Mouse (Mus musculus) liver, embryonic 12.5 days (tissue): Measurements from ENCODE around the gene Ercc1. TPM values are rescaled to one million over a fixed set of nuclear protein-coding genes. Genes with fewer than 3 reads are reported as not detected.

Experiments used
- ATAC-seq: fragments of 200-750 bp; cut with Nextera tagmentation; 2 replicates; pipeline ENCODE4 v1.8.0; 2017; ENCODE audit warnings: moderate number of reproducible peaks, mild to moderate bottlenecking, moderate library complexity
- H3K27ac ChIP-seq: fragments of 300-500 bp; sonication (generic); 2 replicates; pipeline ENCODE4 v1.5.1; 2016; ENCODE audit warnings: mild to moderate bottlenecking
- H3K27me3 ChIP-seq: fragments of 300-500 bp; sonication (generic); replicated peaks from 2 replicates; pipeline ENCODE4 v1.6.1; 2016; ENCODE audit warnings: mild to moderate bottlenecking, moderate library complexity
- H3K36me3 ChIP-seq: fragments of 300-500 bp; sonication (generic); 2 replicates; pipeline ENCODE4 v1.6.1; 2016; ENCODE audit warnings: mild to moderate bottlenecking, moderate library complexity
- H3K4me1 ChIP-seq: fragments of 300-500 bp; sonication (generic); 2 replicates; pipeline ENCODE4 v1.6.1; 2016
- H3K4me2 ChIP-seq: fragments of 300-500 bp; sonication (generic); 2 replicates; pipeline ENCODE4 v1.6.1; 2016; ENCODE audit warnings: mild to moderate bottlenecking, moderate library complexity
- H3K4me3 ChIP-seq: fragments of 300-500 bp; sonication (generic); 2 replicates; pipeline ENCODE4 v1.5.1; 2016; ENCODE audit warnings: mild to moderate bottlenecking, moderate library complexity
- H3K9ac ChIP-seq: fragments of 300-500 bp; sonication (generic); 2 replicates; pipeline ENCODE4 v1.6.1; 2016; ENCODE audit warnings: mild to moderate bottlenecking, moderate library complexity
- H3K9me3 ChIP-seq: fragments of 300-500 bp; sonication (generic); replicated peaks from 2 replicates; pipeline ENCODE4 v1.6.1; 2016; ENCODE audit warnings: mild to moderate bottlenecking, moderate library complexity
- WGBS: fragments of 180-500 bp; shearing (Covaris S2); methylation state at CpG from one replicate; pipeline ENCODE4 v1.1.7; 2016; ENCODE audit not compliant: insufficient replicate concordance; 5-methylcytosine and 5-hydroxymethylcytosine counted together
- polyA plus RNA-seq: library from polyadenylated mRNA; unstranded; fragments of >200 nt; fragmentation: Nextera tagmentation; extraction: Ambion mirVana; gene quantifications from 2 replicates; pipeline ENCODE4 v1.2.1, GENCODE M21; 2016

The Ercc1 gene
- polyA plus RNA-seq: 25.8 and 31.5 TPM in 2 replicates

- Histone ChIP-seq H3K9me3 (no peaks in the 10 kb centered on the region), H3K36me3 (peaks cover 11% of the 10 kb centered on the region), H3K27ac (peak within 1 kb of the TSS; percentile 45; the same call in 1 of the 2 replicates), H3K4me3 (peak within 1 kb of the TSS; percentile 67), H3K4me2 (peak within 1 kb of the TSS; percentile 85), H3K9ac (peak within 1 kb of the TSS; percentile 69), H3K27me3 (peaks cover 52% of the 10 kb centered on the region), H3K4me1 (peaks cover 43% of the 10 kb centered on the region)
- no peak for ATAC-seq
- 16% methylated on average over 12 of the region's 12 CpGs for WGBS
These were observed at the start of gene Ercc1 for GRCm38 (mm10) chr7:19344237-19344847. Ercc1 (plus strand) TSS chr7:19344778.

GRCm38 (mm10) chr7:19295503-19296185 is 48.9 kb upstream of the Ercc1 start:
- peak overlapping the region; percentile 62 for H3K9ac ChIP-seq
- H3K4me2 ChIP-seq: peak overlapping the region; percentile 71
- H3K36me3 ChIP-seq: no peaks in the 10 kb centered on the region
- H3K4me1 ChIP-seq: peaks cover 44% of the 10 kb centered on the region
- 11% methylated on average over 22 of the region's 22 CpGs for WGBS
- H3K27ac ChIP-seq: no peak overlapping the region
- no peaks in the 10 kb centered on the region for H3K27me3 ChIP-seq
- peak overlapping the region; percentile 51 for H3K4me3 ChIP-seq
- H3K9me3 ChIP-seq: no peaks in the 10 kb centered on the region; the same call in 1 of the 2 replicates
- peak; percentile 35 for ATAC-seq

GRCm38 (mm10) chr7:19297034-19297433 is 47.5 kb upstream of the Ercc1 start:
- no peak for ATAC-seq
- Histone ChIP-seq H3K4me3 (no peak overlapping the region), H3K4me2 (no peak overlapping the region), H3K4me1 (peaks cover 38% of the 10 kb centered on the region), H3K27me3 (peaks cover 9% of the 10 kb centered on the region), H3K9me3 (no peaks in the 10 kb centered on the region; the same call in 1 of the 2 replicates), H3K9ac (no peak overlapping the region), H3K36me3 (no peaks in the 10 kb centered on the region), H3K27ac (no peak overlapping the region)
- 74% methylated on average over 6 of the region's 6 CpGs for WGBS

- no peak for ATAC-seq
- Histone ChIP-seq H3K27me3 (peaks cover 17% of the 10 kb centered on the region), H3K4me2 (no peak overlapping the region), H3K4me3 (no peak overlapping the region), H3K9ac (no peak overlapping the region), H3K36me3 (no peaks in the 10 kb centered on the region), H3K27ac (no peak overlapping the region), H3K4me1 (peaks cover 31% of the 10 kb centered on the region), H3K9me3 (no peaks in the 10 kb centered on the region; the same call in 1 of the 2 replicates)
- 78% methylated on average over 5 of the region's 5 CpGs for WGBS
These were observed 46.8 kb upstream of the Ercc1 start for GRCm38 (mm10) chr7:19297794-19298193.

- Histone ChIP-seq H3K9ac (no peak overlapping the region), H3K4me1 (peaks cover 23% of the 10 kb centered on the region), H3K27ac (no peak overlapping the region), H3K4me2 (no peak overlapping the region), H3K9me3 (no peaks in the 10 kb centered on the region; the same call in 1 of the 2 replicates), H3K4me3 (no peak overlapping the region), H3K27me3 (peaks cover 31% of the 10 kb centered on the region), H3K36me3 (no peaks in the 10 kb centered on the region)
- WGBS: 16% methylated on average over 3 of the region's 3 CpGs
- ATAC-seq: no peak
These were observed 45.4 kb upstream of the Ercc1 start for GRCm38 (mm10) chr7:19299194-19299593.

GRCm38 (mm10) chr7:19300501-19301421 is 43.8 kb upstream of the Ercc1 start:
- H3K4me3 ChIP-seq: peak overlapping the region; percentile 57
- no peak overlapping the region for H3K27ac ChIP-seq
- no peaks in the 10 kb centered on the region for H3K36me3 ChIP-seq
- H3K4me2 ChIP-seq: peak overlapping the region; percentile 51
- H3K9me3 ChIP-seq: no peaks in the 10 kb centered on the region; the same call in 1 of the 2 replicates
- ATAC-seq: peak; percentile 81
- peaks cover 46% of the 10 kb centered on the region for H3K27me3 ChIP-seq
- under 1% methylated on average over 29 of the region's 29 CpGs for WGBS
- peaks cover 25% of the 10 kb centered on the region for H3K4me1 ChIP-seq
- peak overlapping the region; percentile 45; the same call in 1 of the 2 replicates for H3K9ac ChIP-seq

- H3K4me2 ChIP-seq: peak overlapping the region; percentile 51
- WGBS: 12% methylated on average over 16 of the region's 16 CpGs
- H3K4me1 ChIP-seq: peaks cover 25% of the 10 kb centered on the region
- H3K9me3 ChIP-seq: no peaks in the 10 kb centered on the region; the same call in 1 of the 2 replicates
- H3K27ac ChIP-seq: no peak overlapping the region
- no peaks in the 10 kb centered on the region for H3K36me3 ChIP-seq
- peaks cover 55% of the 10 kb centered on the region for H3K27me3 ChIP-seq
- peak overlapping the region; percentile 57 for H3K4me3 ChIP-seq
- no peak overlapping the region for H3K9ac ChIP-seq
- ATAC-seq: no peak
These were observed 42.9 kb upstream of the Ercc1 start for GRCm38 (mm10) chr7:19301461-19302263.

- H3K9me3 ChIP-seq: no peaks in the 10 kb centered on the region
- no peak overlapping the region for H3K27ac ChIP-seq
- H3K4me2 ChIP-seq: no peak overlapping the region
- WGBS: 40% methylated on average over 13 of the region's 13 CpGs
- H3K4me1 ChIP-seq: peaks cover 25% of the 10 kb centered on the region
- no peak overlapping the region for H3K9ac ChIP-seq
- no peak overlapping the region for H3K4me3 ChIP-seq
- no peak for ATAC-seq
- no peaks in the 10 kb centered on the region for H3K36me3 ChIP-seq
- peaks cover 63% of the 10 kb centered on the region for H3K27me3 ChIP-seq
These were observed 42.1 kb upstream of the Ercc1 start for GRCm38 (mm10) chr7:19302264-19303045.

GRCm38 (mm10) chr7:19303046-19303305 is 41.6 kb upstream of the Ercc1 start:
- H3K27me3 ChIP-seq: peaks cover 68% of the 10 kb centered on the region

GRCm38 (mm10) chr7:19303770-19304169 is 40.8 kb upstream of the Ercc1 start:
- no peak overlapping the region for H3K9ac ChIP-seq
- H3K4me3 ChIP-seq: no peak overlapping the region

More at GRCm38 (mm10) chr7:19303046-19303305, 41.6 kb upstream of the Ercc1 start:
- H3K4me1 ChIP-seq: peaks cover 30% of the 10 kb centered on the region
- no peaks in the 10 kb centered on the region for H3K36me3 ChIP-seq
- 81% methylated on average over 12 of the region's 12 CpGs for WGBS
- no peak overlapping the region for H3K9ac ChIP-seq
- no peak for ATAC-seq
- no peak overlapping the region for H3K4me2 ChIP-seq
- H3K9me3 ChIP-seq: no peaks in the 10 kb centered on the region
- no peak overlapping the region for H3K27ac ChIP-seq
- H3K4me3 ChIP-seq: no peak overlapping the region

More at GRCm38 (mm10) chr7:19303770-19304169, 40.8 kb upstream of the Ercc1 start:
- Histone ChIP-seq H3K36me3 (no peaks in the 10 kb centered on the region), H3K27me3 (peaks cover 68% of the 10 kb centered on the region), H3K4me1 (peaks cover 37% of the 10 kb centered on the region), H3K4me2 (peak overlapping the region; percentile 42), H3K9me3 (no peaks in the 10 kb centered on the region), H3K27ac (no peak overlapping the region)
- no peak for ATAC-seq
- WGBS: under 1% methylated on average over 16 of the region's 16 CpGs
